Mouse (Mus musculus) midbrain, postnatal 0 days (tissue): ENCODE data around the gene F11. TPM values are rescaled to one million over a fixed set of nuclear protein-coding genes. Genes with fewer than 3 reads are reported as not detected.

ENCODE experiments used
- ATAC-seq: fragments of 200-750 bp; cut with Nextera tagmentation; 2 replicates; pipeline ENCODE4 v1.8.0; 2017; ENCODE audit warnings: moderate number of reproducible peaks, mild to moderate bottlenecking, moderate TSS enrichment, moderate library complexity; ENCODE audit not compliant: low FRiP score
- DNase-seq: peaks from one replicate; pipeline ENCODE4 v3.0.0-alpha.2; 2015; ENCODE audit warnings: low spot score
- H3K27ac ChIP-seq: fragments of 300-500 bp; sonication (generic); 2 replicates; pipeline ENCODE4 v1.5.1; 2014; ENCODE audit warnings: low read depth, mild to moderate bottlenecking, low read length, mixed read lengths
- H3K27me3 ChIP-seq: fragments of 300-500 bp; sonication (generic); 2 replicates; pipeline ENCODE4 v1.6.1; 2014; ENCODE audit warnings: low read length, control low read depth, mixed read lengths; ENCODE audit not compliant: insufficient read depth
- H3K36me3 ChIP-seq: fragments of 300-500 bp; sonication (generic); 2 replicates; pipeline ENCODE4 v1.6.1; 2014; ENCODE audit warnings: low read length, control low read depth, mixed read lengths; ENCODE audit not compliant: insufficient read depth
- H3K4me1 ChIP-seq: fragments of 300-500 bp; sonication (generic); 2 replicates; pipeline ENCODE4 v1.6.1; 2014; ENCODE audit warnings: mild to moderate bottlenecking, control low read depth, antibody characterized with exemption, low read length, mixed read lengths; ENCODE audit not compliant: insufficient read depth
- H3K4me2 ChIP-seq: fragments of 300-500 bp; sonication (generic); 2 replicates; pipeline ENCODE4 v1.6.1; 2014; ENCODE audit warnings: low read depth, mild to moderate bottlenecking, low read length, mixed read lengths; ENCODE audit not compliant: poor library complexity, severe bottlenecking
- H3K4me3 ChIP-seq: fragments of 300-500 bp; sonication (generic); 2 replicates; pipeline ENCODE4 v1.5.1; 2014; ENCODE audit warnings: low read depth, mild to moderate bottlenecking, low read length, moderate library complexity
- H3K9ac ChIP-seq: fragments of 300-500 bp; sonication (generic); replicated peaks from 2 replicates; pipeline ENCODE4 v1.6.1; 2014; ENCODE audit warnings: mild to moderate bottlenecking, low read length, moderate library complexity, mixed read lengths; ENCODE audit not compliant: poor library complexity, severe bottlenecking
- H3K9me3 ChIP-seq: fragments of 300-500 bp; sonication (generic); 2 replicates; pipeline ENCODE4 v1.6.1; 2016; ENCODE audit warnings: low read length, control low read depth
- CTCF ChIP-seq: IDR thresholded peaks from 2 replicates; pipeline ENCODE4 v1.5.1; 2016; ENCODE audit warnings: antibody characterized with exemption, mild to moderate bottlenecking
- WGBS: fragments of 180-500 bp; shearing (Covaris S2); extraction: QIAGEN DNeasy Blood & Tissue Kit; methylation state at CpG from one replicate; pipeline ENCODE4 v1.1.7; 2014; 5-methylcytosine and 5-hydroxymethylcytosine counted together
- polyA plus RNA-seq: library from polyadenylated mRNA; unstranded; fragments of >200 nt; fragmentation: Nextera tagmentation; extraction: Ambion mirVana; gene quantifications from 2 replicates; pipeline ENCODE4 v1.2.1, GENCODE M21; 2015
- total RNA-seq: library from RNA; depleted of rRNA; stranded (reverse); fragments of >200 nt; gene quantifications from 2 replicates; pipeline ENCODE4 v1.2.3, GENCODE M21; 2014

Gene F11
- total and polyA plus RNA-seq, 2 experiments from 2014 or later, result not detected

- H3K9me3 ChIP-seq, result no peaks in the 10 kb centered on the region
- no peak overlapping the region for H3K27ac ChIP-seq
- no peaks in the 10 kb centered on the region for H3K4me1 ChIP-seq
- H3K4me2 ChIP-seq, result no peak overlapping the region
- no peaks in the 10 kb centered on the region for H3K27me3 ChIP-seq
- TF ChIP-seq CTCF, result no peak
- H3K36me3 ChIP-seq, result no peaks in the 10 kb centered on the region
- no peak overlapping the region for H3K9ac ChIP-seq
- 89% methylated on average over 8 of the region's 8 CpGs for whole genome bisulfite sequencing
- DNase-seq (no peak), ATAC-seq (no peak)
- H3K4me3 ChIP-seq, result no peak overlapping the region
Measured at GRCm38 (mm10) chr8:45239363-45239762, 22.5 kb downstream of the F11 start.

- Histone ChIP-seq H3K27ac (no peak overlapping the region), H3K4me2 (no peak overlapping the region), H3K9me3 (no peaks in the 10 kb centered on the region), H3K27me3 (no peaks in the 10 kb centered on the region), H3K4me3 (no peak overlapping the region), H3K36me3 (no peaks in the 10 kb centered on the region), H3K4me1 (no peaks in the 10 kb centered on the region), H3K9ac (no peak overlapping the region)
- 33% methylated on average over 3 of the region's 3 CpGs for WGBS
- TF ChIP-seq CTCF, result peak; percentile 91
- DNase-seq (peak; percentile 73), ATAC-seq (no peak)
Measured at GRCm38 (mm10) chr8:45238282-45238681, 23.5 kb downstream of the F11 start.

- peak; percentile 89 for DNase-seq
- TF ChIP-seq CTCF, result peak; percentile 86
- Histone ChIP-seq H3K36me3 (no peaks in the 10 kb centered on the region), H3K4me3 (peak overlapping the region; percentile 17; the same call in 1 of the 2 replicates), H3K4me2 (peak overlapping the region; percentile 44), H3K27ac (no peak overlapping the region), H3K9ac (peak overlapping the region; percentile 46; the same call in 1 of the 2 replicates), H3K9me3 (no peaks in the 10 kb centered on the region), H3K27me3 (no peaks in the 10 kb centered on the region), H3K4me1 (0 out of 2 replicates have a peak, but pooled peaks cover 2% of the 10 kb centered on the region)
- WGBS, result 16% methylated on average over 14 of the region's 14 CpGs
- ATAC-seq, result peak; percentile 78
Measured at GRCm38 (mm10) chr8:45236164-45236912, 25.5 kb downstream of the F11 start.

GRCm38 (mm10) chr8:45235228-45235627, 26.6 kb downstream of the F11 start:
- Histone ChIP-seq H3K4me2 (no peak overlapping the region), H3K27me3 (no peaks in the 10 kb centered on the region), H3K36me3 (no peaks in the 10 kb centered on the region), H3K4me3 (no peak overlapping the region), H3K4me1 (0 out of 2 replicates have a peak, but pooled peaks cover 2% of the 10 kb centered on the region), H3K9ac (no peak overlapping the region), H3K9me3 (no peaks in the 10 kb centered on the region), H3K27ac (no peak overlapping the region)
- no peak for TF ChIP-seq CTCF
- WGBS, result 91% methylated on average over 6 of the region's 6 CpGs
- DNase-seq (no peak), ATAC-seq (no peak)

GRCm38 (mm10) chr8:45233256-45233655, 28.6 kb downstream of the F11 start:
- H3K9ac ChIP-seq, result no peak overlapping the region
- ATAC-seq, result no peak
- 0 out of 2 replicates have a peak, but pooled peaks cover 2% of the 10 kb centered on the region for H3K4me1 ChIP-seq
- no peak overlapping the region for H3K4me3 ChIP-seq
- H3K36me3 ChIP-seq, result no peaks in the 10 kb centered on the region
- no peak overlapping the region for H3K27ac ChIP-seq
- no peaks in the 10 kb centered on the region for H3K27me3 ChIP-seq
- TF ChIP-seq CTCF, result no peak
- WGBS, result 73% methylated on average over 3 of the region's 3 CpGs
- no peak overlapping the region for H3K4me2 ChIP-seq
- H3K9me3 ChIP-seq, result no peaks in the 10 kb centered on the region
- no peak for DNase-seq

- no peak for TF ChIP-seq CTCF
- Histone ChIP-seq H3K4me1 (no peaks in the 10 kb centered on the region), H3K27ac (no peak overlapping the region), H3K9ac (no peak overlapping the region), H3K4me3 (no peak overlapping the region), H3K9me3 (no peaks in the 10 kb centered on the region), H3K36me3 (no peaks in the 10 kb centered on the region), H3K4me2 (no peak overlapping the region), H3K27me3 (no peaks in the 10 kb centered on the region)
- 61% methylated on average over 6 of the region's 6 CpGs for WGBS
- DNase-seq, result peak; percentile 11
- ATAC-seq, result no peak
Measured at GRCm38 (mm10) chr8:45202476-45202875, 59.4 kb downstream of the F11 start.
